Mouse (Mus musculus) MEL-GATA-1-ER (cell line): ENCODE data around the gene Cacna2d2.

ENCODE experiments used
- DNase-seq: peaks from one replicate; pipeline ENCODE4 v3.0.0-alpha.2; 2012; ENCODE audit warnings: low read depth; ENCODE audit errors: extremely low read depth

The Cacna2d2 gene

DNA sequence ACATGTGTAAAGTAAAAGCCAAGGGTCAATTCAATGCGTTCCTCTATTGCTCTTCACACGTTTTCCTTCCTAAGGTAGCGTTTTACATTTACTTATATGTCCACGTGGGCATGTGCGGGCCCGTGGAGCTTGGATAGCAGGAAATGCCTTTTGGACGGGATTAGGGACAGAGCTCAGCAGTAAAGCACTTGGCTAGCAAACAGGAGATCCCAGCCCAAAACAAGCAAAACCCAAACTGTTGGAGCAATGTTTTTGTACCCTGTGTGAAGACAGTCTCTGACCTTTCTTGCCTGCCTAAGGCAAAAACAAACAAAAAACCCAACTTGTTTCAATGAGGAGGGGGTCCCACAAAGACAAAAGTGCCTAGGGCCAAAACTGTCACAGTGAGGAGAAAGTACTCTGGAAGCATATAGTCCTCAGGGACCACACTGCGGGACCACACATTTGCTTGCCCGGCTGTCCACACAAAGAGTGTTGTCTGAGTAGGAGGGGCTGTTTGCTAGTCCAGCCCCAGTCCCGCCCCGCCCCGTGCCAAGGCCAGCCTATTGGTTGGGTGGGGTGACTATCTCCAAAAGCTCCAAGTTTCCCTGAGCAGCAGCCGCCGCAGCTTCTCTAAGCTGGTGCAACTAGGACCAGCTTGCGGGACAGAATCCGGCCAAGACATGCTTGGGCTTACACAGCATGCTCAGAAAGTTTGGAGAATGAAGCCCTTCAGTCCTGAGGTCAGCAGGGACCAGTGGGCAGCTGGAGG lies 177.1 kb downstream of the Cacna2d2 start, which contains the start of gene Hyal1:
Gene Hyal1, plus strand, starts transcription at position 571 of the 751 bp plus-strand sequence.
- no peak for DNase-seq

DNA sequence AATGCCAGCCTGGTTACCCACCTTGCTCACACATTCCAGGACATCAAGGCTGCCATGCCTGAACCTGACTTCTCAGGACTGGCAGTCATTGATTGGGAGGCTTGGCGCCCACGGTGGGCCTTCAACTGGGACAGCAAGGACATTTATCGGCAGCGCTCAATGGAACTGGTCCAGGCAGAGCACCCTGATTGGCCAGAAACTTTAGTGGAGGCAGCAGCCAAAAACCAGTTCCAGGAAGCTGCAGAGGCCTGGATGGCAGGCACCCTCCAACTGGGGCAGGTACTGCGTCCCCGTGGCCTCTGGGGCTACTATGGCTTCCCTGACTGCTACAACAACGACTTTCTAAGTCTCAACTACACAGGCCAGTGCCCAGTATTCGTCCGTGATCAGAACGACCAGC lies 178.5 kb downstream of the Cacna2d2 start:
- no peak for DNase-seq

DNA sequence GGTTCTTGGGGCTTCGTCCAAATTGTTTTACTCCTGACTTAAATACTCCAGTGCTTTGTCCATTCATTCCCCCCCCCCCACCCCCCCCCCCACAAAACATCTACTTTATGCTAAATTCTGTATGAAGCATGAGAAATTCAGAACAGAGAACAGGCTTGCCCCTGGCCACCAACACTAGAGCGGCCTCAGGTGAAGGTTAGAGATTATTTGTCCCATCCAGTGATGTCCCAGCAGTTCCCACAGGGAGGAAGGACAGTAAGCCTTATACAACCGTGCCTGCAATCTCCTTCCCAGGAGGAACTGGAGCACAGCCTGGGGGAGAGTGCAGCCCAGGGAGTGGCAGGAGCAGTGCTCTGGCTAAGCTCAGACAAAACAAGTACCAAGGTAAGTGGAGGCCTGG lies 179.2 kb downstream of the Cacna2d2 start, which contains the start of gene Naa80:
Gene Naa80, plus strand, starts transcription at position 301 of the 400 bp plus-strand sequence.
- DNase-seq: no peak
